Mouse (Mus musculus): Measurements from ENCODE around the gene Plk5. TPM values are rescaled to one million over a fixed set of nuclear protein-coding genes. Genes with fewer than 3 reads are reported as not detected.
A peak's percentile ranks its signal among the peaks of the same experiment; 100 is the strongest.

The Plk5 gene
- total RNA-seq, 2 experiments from 2014 or later = 14.6 to 16.9 TPM

DNA sequence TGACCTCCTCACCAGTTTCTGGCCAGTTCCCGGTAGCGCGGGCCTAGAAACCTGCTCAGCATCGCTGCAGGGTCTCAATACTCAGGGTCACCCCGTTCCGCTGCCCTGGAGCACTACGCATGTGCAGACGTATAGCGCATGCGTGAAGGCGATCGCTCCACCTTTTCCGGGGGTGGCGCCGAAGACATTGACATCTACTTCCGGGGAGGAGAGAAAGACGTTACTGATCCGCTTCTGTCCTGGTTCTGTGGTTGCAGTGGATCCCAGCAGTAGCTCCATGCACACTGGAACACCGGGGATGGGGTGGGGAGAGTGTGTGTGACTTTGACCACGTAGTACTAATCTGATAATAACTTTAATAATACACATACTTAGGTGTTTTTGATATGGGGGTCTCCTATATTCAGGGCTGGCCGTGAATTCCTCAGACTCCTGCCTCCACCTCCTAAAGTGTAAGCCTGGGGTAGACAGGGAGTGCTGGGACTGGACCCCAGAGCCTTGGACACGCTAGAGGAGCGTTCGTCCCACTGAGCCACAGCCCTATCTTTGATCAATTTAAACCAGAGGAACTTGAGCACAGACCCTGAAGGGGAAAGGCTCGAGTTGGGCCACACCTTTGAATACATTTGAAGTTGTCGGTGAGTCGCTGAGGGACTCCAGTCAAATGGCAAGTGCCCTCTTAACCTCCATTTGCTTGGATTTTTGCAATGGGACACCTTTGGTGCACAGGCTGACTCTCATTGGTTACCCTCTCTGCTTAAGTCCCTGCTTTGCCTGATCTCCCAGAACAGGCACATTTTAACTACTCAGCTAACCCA is 50.6 kb downstream of the Plk5 start, which contains the start of gene Uqcr11:
TSS of gene Uqcr11 (minus strand) at position 147 of the 818 bp plus-strand sequence.
- peak; percentile 79 to 83 for DNase-seq (ENCODE audit: extremely low spot score in 1 of 2, low spot score in 1 of 2)

DNA sequence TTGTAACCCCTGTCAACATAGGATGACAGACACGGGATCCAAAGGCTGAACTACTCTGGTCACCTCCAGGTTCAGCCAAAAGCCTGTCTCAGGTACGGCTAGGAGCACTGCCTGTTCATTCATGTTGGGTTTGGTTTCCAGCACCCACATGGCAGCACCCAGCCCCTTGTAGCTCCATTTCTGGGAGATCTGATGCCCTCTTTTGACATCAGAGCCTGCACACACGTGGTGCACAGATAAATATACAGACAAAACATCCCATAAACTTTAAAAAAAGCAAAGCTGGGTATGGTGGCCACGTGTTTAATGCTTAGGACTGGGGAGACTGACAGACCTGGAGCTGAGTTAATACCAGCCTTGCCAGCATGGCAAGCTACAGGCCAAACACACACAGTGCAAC is 51.7 kb downstream of the Plk5 start:
- no peak for DNase-seq (ENCODE audit: extremely low spot score in 1 of 2, low spot score in 1 of 2)

DNA sequence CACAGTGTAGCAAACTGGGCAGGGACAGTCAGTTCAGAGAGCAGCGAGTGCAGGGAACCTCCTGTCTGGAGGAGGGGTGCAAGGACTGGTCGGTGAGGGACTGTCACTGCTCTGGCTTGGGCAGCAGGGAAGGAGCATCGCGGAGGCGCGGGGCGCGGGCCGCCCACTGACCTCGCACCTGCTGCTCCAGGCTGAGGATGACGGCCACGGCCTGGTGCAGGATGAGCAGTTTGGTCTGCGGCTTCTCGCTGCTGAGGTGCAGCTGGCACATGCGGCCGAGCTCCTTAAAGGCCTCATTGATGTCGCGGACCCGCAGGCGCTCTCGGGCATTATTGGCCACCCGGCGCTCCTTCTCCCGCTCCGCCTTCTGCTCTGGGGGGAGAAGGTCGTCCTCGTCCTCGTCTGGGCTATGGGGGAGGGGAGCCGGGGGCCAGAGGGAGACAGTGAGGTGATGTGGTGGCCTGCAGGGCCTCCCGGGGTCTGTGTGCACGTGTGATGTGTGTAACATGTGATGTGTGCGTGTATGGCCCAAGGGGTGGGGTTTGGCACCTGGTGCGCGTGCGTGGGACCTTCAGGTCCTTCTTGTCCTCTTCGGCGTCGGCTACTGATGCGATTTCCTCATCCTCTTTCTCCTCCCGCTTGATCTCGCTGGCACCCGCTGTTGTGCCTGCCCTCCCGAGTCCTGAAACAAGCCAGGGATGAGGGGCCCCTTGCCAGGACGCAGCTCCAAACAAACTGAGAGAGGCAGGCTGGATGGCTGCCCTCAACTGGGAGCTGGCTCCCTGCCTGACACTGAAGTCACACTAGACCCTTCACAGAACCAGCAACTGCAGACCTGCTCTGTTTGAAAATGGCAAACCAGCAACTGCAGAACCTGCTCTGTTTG is 56.6 kb downstream of the Plk5 start:
- DNase-seq (ENCODE audit: extremely low spot score in 1 of 2, low spot score in 1 of 2) = peak; percentile 45 to 71

Small RNA genes lying within 50 kb of the gene (microRNA-seq; reads per million reads assigned to microRNA genes)
- 0 to 0.40 reads per million in 2 experiments for gene Gm22721

Other genes starting within 250 kb of the Plk5 start
- 10 to 100 TPM; 89.1 to 94.3 TPM for gene Stk11, start 240.7 kb upstream of the Plk5 start, total RNA-seq (2021)
- 100 to 1,000 TPM; 338 to 391 TPM for gene Atp5d, start 217.8 kb upstream of the Plk5 start, total RNA-seq (2021)
- 100 to 1,000 TPM; 399 to 401 TPM for gene Cbarp, start 215.6 kb upstream of the Plk5 start, total RNA-seq (2021)
- 10 to 100 TPM; 61.4 to 82.4 TPM for gene Midn, start 208.2 kb upstream of the Plk5 start, total RNA-seq (2021)
- gene Cirbp, start 190.5 kb upstream of the Plk5 start, total RNA-seq (2021) = 10 to 100 TPM; 69.5 to 97.5 TPM
- gene 1600002K03Rik, start 183.5 kb upstream of the Plk5 start, total RNA-seq (2021) = 1 to 10 TPM; 5.8 to 6.2 TPM
- gene Efna2, start 177.0 kb upstream of the Plk5 start, total RNA-seq (2021) = 10 to 100 TPM; 11.9 to 12.7 TPM
- 10 to 100 TPM; 39.5 to 48.9 TPM for gene Mum1, start 130.0 kb upstream of the Plk5 start, total RNA-seq (2021)
- gene Ndufs7, start 107.3 kb upstream of the Plk5 start, total RNA-seq (2021) = 100 to 1,000 TPM; 196 to 223 TPM
- gene Gamt, start 95.4 kb upstream of the Plk5 start, total RNA-seq (2021) = 10 to 100 TPM; 43.1 to 54.7 TPM
- 10 to 100 TPM; 76.8 to 91.2 TPM for gene Dazap1, start 95.0 kb upstream of the Plk5 start, total RNA-seq (2021)
- 100 to 1,000 TPM; 790 to 900 TPM for gene Rps15, start 64.0 kb upstream of the Plk5 start, total RNA-seq (2021)
- gene Apc2, start 60.5 kb upstream of the Plk5 start, total RNA-seq (2021) = 100 to 1,000 TPM; 101 to 115 TPM
- 10 to 100 TPM; 20.7 to 26.3 TPM for gene 2310011J03Rik, start 35.9 kb upstream of the Plk5 start, total RNA-seq (2021)
- gene Pcsk4, start 27.0 kb upstream of the Plk5 start, total RNA-seq (2021) = 1 to 10 TPM; 2.3 to 2.8 TPM
- gene Reep6, start 26.5 kb upstream of the Plk5 start, total RNA-seq (2021) = 10 to 100 TPM in 1 of 2 experiments, 1 to 10 TPM in 1; 9.7 to 10.6 TPM
- 1 to 10 TPM; 3.8 to 5.5 TPM for gene Adamtsl5, start 8.0 kb upstream of the Plk5 start, total RNA-seq (2021)
- gene Mex3d, start 31.2 kb downstream of the Plk5 start, total RNA-seq (2021) = 10 to 100 TPM; 18.9 to 19.3 TPM
- 100 to 1,000 TPM; 138 to 159 TPM for gene Mbd3, start 43.1 kb downstream of the Plk5 start, total RNA-seq (2021)
- 100 to 1,000 TPM; 520 to 551 TPM for gene Uqcr11, start 50.4 kb downstream of the Plk5 start, total RNA-seq (2021)
- gene Tcf3, start 77.2 kb downstream of the Plk5 start, total RNA-seq (2021) = 10 to 100 TPM; 26.9 to 32.1 TPM
- gene Onecut3, start 138.4 kb downstream of the Plk5 start, total RNA-seq (2021) = not detected
- gene Atp8b3, start 182.7 kb downstream of the Plk5 start, total RNA-seq (2021) = under 1 TPM; 0.19 to 0.47 TPM
- gene Rexo1, start 205.1 kb downstream of the Plk5 start, total RNA-seq (2021) = 10 to 100 TPM; 45.2 to 54.6 TPM
- gene Klf16, start 220.9 kb downstream of the Plk5 start, total RNA-seq (2021) = 10 to 100 TPM; 57.3 to 57.6 TPM
- 100 to 1,000 TPM; 184 to 192 TPM for gene Abhd17a, start 233.9 kb downstream of the Plk5 start, total RNA-seq (2021)
- 10 to 100 TPM; 44.1 to 45.5 TPM for gene Scamp4, start 246.4 kb downstream of the Plk5 start, total RNA-seq (2021)
- gene Adat3, start 246.4 kb downstream of the Plk5 start, total RNA-seq (2021) = 1 to 10 TPM; 1.7 to 1.8 TPM
- 1 to 10 TPM; 2.4 to 3.4 TPM for gene Gm49322, start 249.6 kb downstream of the Plk5 start, total RNA-seq (2021)

Data from layer of hippocampus, postnatal 25 days (tissue).